8 mouse cellular contexts compared by ENCODE assay signal in genomic region chr17:68003741-68004560, GRCm38 (mm10). TPM values are rescaled to one million over a fixed set of nuclear protein-coding genes. Genes with fewer than 3 reads are reported as not detected.
DNase-seq lines count a peak whose midpoint lies in the region; ATAC-seq lines count a peak whose summit lies in the region.

TSS of gene Arhgap28 (minus strand) at chr17:68004120.

- intact Hi-C loops in gastrocnemius, postnatal 36 days (cut with DNase I), result loop anchor here (5.0 to 10.0 kb wide), 2 partner anchors 47 to 161 kb away; no protein-coding TSS in a partner anchor
- intact Hi-C loops in left cerebral cortex, postnatal 14 days (cut with DNase I), result no loop called here

- under 1% methylated on average over 62 of the region's 65 CpGs for WGBS in intestine, embryonic 15.5 days

- DNase-seq in adrenal gland, postnatal 10 days, result peak; percentile 95
- peak; percentile 100 for DNase-seq in embryo, embryonic 11 days
- peak; percentile 81 to 84 for DNase-seq in gastrocnemius, postnatal 36 days
- DNase-seq in left cerebral cortex, postnatal 14 days (ENCODE audit: low spot score in 2 of 2), result peak; percentile 56 to 73
- peak; percentile 44 for DNase-seq in right cerebral cortex, postnatal 14 days
- DNase-seq in urinary bladder, postnatal 25 days (ENCODE audit: low spot score), result peak; percentile 80

- H3K27ac ChIP-seq in intestine, embryonic 15.5 days, result peak within 1 kb of the TSS; percentile 95

- ATAC-seq in intestine, embryonic 15.5 days, result peak; percentile 97
- peak; percentile 98 for ATAC-seq in megakaryocyte-erythroid progenitor cell, adult 5-6 weeks (replicated peaks; ENCODE audit: low FRiP score, low TSS enrichment, poor library complexity, severe bottlenecking)

- peak within 1 kb of the TSS; percentile 70 for H3K9ac ChIP-seq in intestine, embryonic 15.5 days

- no peaks in the 10 kb centered on the region for H3K9me3 ChIP-seq in intestine, embryonic 15.5 days

- H3K27me3 ChIP-seq in intestine, embryonic 15.5 days (replicated peaks), result no peaks in the 10 kb centered on the region

- H3K4me3 ChIP-seq in intestine, embryonic 15.5 days (replicated peaks), result peak within 1 kb of the TSS; percentile 75

- H3K36me3 ChIP-seq in intestine, embryonic 15.5 days, result no peaks in the 10 kb centered on the region

- H3K4me1 ChIP-seq in intestine, embryonic 15.5 days (replicated peaks), result peaks cover 19% of the 10 kb centered on the region

- H3K4me2 ChIP-seq in intestine, embryonic 15.5 days (replicated peaks), result peak within 1 kb of the TSS; percentile 64

RNA-seq across cellular contexts. Expression of gene Arhgap28, which starts in this region (rescaled TPM):
- 10 to 100 TPM; 12.6 to 13.1 TPM for total RNA-seq in adrenal gland, postnatal 10 days (2021)
- 1 to 10 TPM; 1.1 to 1.2 TPM for total RNA-seq in gastrocnemius, postnatal 36 days (2021)
- polyA plus RNA-seq in intestine, embryonic 15.5 days (2015; fragmentation: Nextera tagmentation; extraction: Ambion mirVana), result 17.5 and 19.1 TPM in 2 replicates
- 1 to 10 TPM in 1 of 2 experiments, under 1 TPM in 1; 0.79 to 1.7 TPM for total RNA-seq in left cerebral cortex, postnatal 14 days (2021)
- not detected in 2 replicates for total RNA-seq in megakaryocyte-erythroid progenitor cell, adult 5-6 weeks (2014; fragmentation: Nextera tagmentation)
- total RNA-seq in megakaryocyte-erythroid progenitor cell, adult 5-6 weeks (2017), result not detected in 2 replicates

Comparison
In these comparisons a context has a peak if more than half of its experiments do, and no peak if none do; other contexts are left out.
1. Peak in every context shown above with its lines: DNase-seq, ATAC-seq, H3K4me3 ChIP-seq and H3K27ac ChIP-seq.
2. RNA of gene Arhgap28 (total RNA-seq): 12.6 to 13.1 TPM in adrenal gland, postnatal 10 days; 0.79 to 1.7 TPM in left cerebral cortex, postnatal 14 days, 1.1 to 1.2 TPM in gastrocnemius, postnatal 36 days and not detected in megakaryocyte-erythroid progenitor cell, adult 5-6 weeks; every median in the first group is over 4 times any median in the second.
3. Peak in ATAC-seq in megakaryocyte-erythroid progenitor cell, adult 5-6 weeks; RNA of the gene not detected or under 1 TPM.
4. DNase-seq: peak in every context shown above with its lines; median percentile 100 in embryo, embryonic 11 days; 95 in adrenal gland, postnatal 10 days; 82 in gastrocnemius, postnatal 36 days; 80 in urinary bladder, postnatal 25 days; 64 in left cerebral cortex, postnatal 14 days; 44 in right cerebral cortex, postnatal 14 days.